Mouse (Mus musculus): ENCODE results near the gene Cacna1e. TPM values are rescaled to one million over a fixed set of nuclear protein-coding genes. Genes with fewer than 3 reads are reported as not detected.

Gene Cacna1e
- total and polyA plus RNA-seq, 3 experiments = 0.60 to 8.5 (median 2.5) TPM

- Histone ChIP-seq H3K4me1 (ENCODE audit: control insufficient read depth in 1 of 2, insufficient read depth in 2 of 2) (peaks cover 23 to 55% of the 10 kb centered on the region in 2 experiments), H3K4me2 (ENCODE audit: insufficient read depth, low read depth, poor library complexity, severe bottlenecking) (no peak overlapping the region), H3K9me3 (replicated peaks; ENCODE audit: low read length) (peaks cover 2% of the 10 kb centered on the region), H3K79me2 (replicated peaks; ENCODE audit: control insufficient read depth, extremely low read depth, insufficient read depth, poor library complexity, severe bottlenecking) (no peaks in the 10 kb centered on the region), H3K4me3 (replicated peaks in 1 of 3; ENCODE audit: low read depth in 2 of 3, low read length in 2 of 3, poor library complexity in 1 of 3) (no peak overlapping the region), H3K36me3 (replicated peaks in 1 of 2; ENCODE audit: control insufficient read depth in 1 of 2, insufficient read depth in 1 of 2, low read length in 1 of 2) (peaks cover 40 to 49% of the 10 kb centered on the region in 2 experiments), H3K27ac (ENCODE audit: insufficient read depth, low read depth) (no peak overlapping the region), H3K27me3 (replicated peaks) (no peaks in the 10 kb centered on the region), H3K9ac (ENCODE audit: insufficient read depth, low read depth) (no peak overlapping the region)
- in situ Hi-C loops (cut with MboI; ENCODE audit: low pct_ligation_motif_present, low pct_unique_long_range_greater_than_20kb, low sequenced_read_pairs) (no loop called here), dilution Hi-C loops (cut with MboI; ENCODE audit: extremely low pct_ligation_motif_present, extremely low pct_unique_long_range_greater_than_20kb, low sequenced_read_pairs) (no loop called here)
- TF ChIP-seq KAT2A (IDR thresholded peaks at IDR 0.05; ENCODE audit: insufficient replicate concordance, low read length) (no peak), NRF1 (IDR thresholded peaks at IDR 0.05; ENCODE audit: low read depth, low read length) (no peak), RAD21 (IDR thresholded peaks at IDR 0.05; ENCODE audit: low read depth, low read length) (no peak), NELFE (IDR thresholded peaks at IDR 0.05; ENCODE audit: low read depth, low read length) (no peak), BHLHE40 (IDR thresholded peaks at IDR 0.05; ENCODE audit: low read depth, low read length) (no peak)
- DNase-seq (ENCODE audit: extremely low read depth) = no peak
Measured at GRCm38 (mm10) chr1:154791544-154792174, 92.6 kb downstream of the Cacna1e start.

GRCm38 (mm10) chr1:154788491-154788890 lies 95.8 kb downstream of the Cacna1e start:
- no peak for TF ChIP-seq HCFC1 (IDR thresholded peaks at IDR 0.05; ENCODE audit: low read depth, low read length)
- TF ChIP-seq POLR2AphosphoS2 (IDR thresholded peaks at IDR 0.05; ENCODE audit: low read depth, low read length) = no peak
- TF ChIP-seq UBTF (IDR thresholded peaks at IDR 0.05; ENCODE audit: low read depth, low read length) = no peak
- no peak for TF ChIP-seq MAX (IDR thresholded peaks at IDR 0.05; ENCODE audit: low read length)
- no peak for TF ChIP-seq TBP (conservative IDR thresholded peaks at IDR 0.05; ENCODE audit: low read depth, low read length)
- no peak for TF ChIP-seq TCF12 (IDR thresholded peaks at IDR 0.05; ENCODE audit: low read depth, low read length)
- TF ChIP-seq ZC3H11A (IDR thresholded peaks at IDR 0.05; ENCODE audit: low read depth, low read length) = no peak
- no peak for TF ChIP-seq SIN3A (IDR thresholded peaks at IDR 0.05; ENCODE audit: low read length)
- no peak for TF ChIP-seq RCOR1 (conservative IDR thresholded peaks at IDR 0.05; ENCODE audit: low read depth, low read length)
- no peak for TF ChIP-seq PAX5 (IDR thresholded peaks at IDR 0.05; ENCODE audit: low read length)
- TF ChIP-seq MAFK (IDR thresholded peaks at IDR 0.05; ENCODE audit: insufficient replicate concordance, low read length) = no peak
- no peak for TF ChIP-seq ETS1 (conservative IDR thresholded peaks at IDR 0.05; ENCODE audit: low read depth, low read length)
- TF ChIP-seq E2F4 (IDR thresholded peaks at IDR 0.05; ENCODE audit: insufficient replicate concordance, low read depth, low read length) = no peak
- no peak for TF ChIP-seq EP300 (IDR thresholded peaks at IDR 0.05; ENCODE audit: low read length)

More at GRCm38 (mm10) chr1:154788491-154788890, 95.8 kb downstream of the Cacna1e start:
- dilution Hi-C loops (cut with MboI; ENCODE audit: extremely low pct_ligation_motif_present, extremely low pct_unique_long_range_greater_than_20kb, low sequenced_read_pairs) (no loop called here), in situ Hi-C loops (cut with MboI; ENCODE audit: low pct_ligation_motif_present, low pct_unique_long_range_greater_than_20kb, low sequenced_read_pairs) (loop anchor here (5.0 to 10.0 kb wide), 3 partner anchors 96 to 436 kb away; partner anchors contain the start of gene Cacna1e)
- Histone ChIP-seq H3K9me3 (replicated peaks; ENCODE audit: low read length) (no peaks in the 10 kb centered on the region), H3K4me3 (replicated peaks in 1 of 3; ENCODE audit: low read depth in 2 of 3, low read length in 2 of 3, poor library complexity in 1 of 3) (no peak overlapping the region), H3K27me3 (replicated peaks) (no peaks in the 10 kb centered on the region), H3K4me1 (ENCODE audit: control insufficient read depth in 1 of 2, insufficient read depth in 2 of 2) (peaks cover 7 to 50% of the 10 kb centered on the region in 2 experiments; a peak in 3 of 4 replicates), H3K9ac (ENCODE audit: insufficient read depth, low read depth) (no peak overlapping the region), H3K4me2 (ENCODE audit: insufficient read depth, low read depth, poor library complexity, severe bottlenecking) (no peak overlapping the region), H3K79me2 (replicated peaks; ENCODE audit: control insufficient read depth, extremely low read depth, insufficient read depth, poor library complexity, severe bottlenecking) (no peaks in the 10 kb centered on the region), H3K36me3 (replicated peaks in 1 of 2; ENCODE audit: control insufficient read depth in 1 of 2, insufficient read depth in 1 of 2, low read length in 1 of 2) (peaks cover 42% of the 10 kb centered on the region in 2 experiments), H3K27ac (ENCODE audit: insufficient read depth, low read depth) (no peak overlapping the region)
- DNase-seq (ENCODE audit: extremely low read depth) = no peak
